Mouse (Mus musculus) gonadal fat pad, adult 2 months (tissue): ENCODE data around the gene Cox7c. TPM values are rescaled to one million over a fixed set of nuclear protein-coding genes. Genes with fewer than 3 reads are reported as not detected.
"Not testable (repeated sequence)": the region's sequence is repeated elsewhere in the genome, so short reads cannot be mapped to it uniquely, and the experiment has no call there.

ENCODE experiments used
- DNase-seq: peaks from one replicate; pipeline ENCODE4 v3.0.0-alpha.2; 2012; ENCODE audit warnings: low read depth
- polyA plus RNA-seq: library from polyadenylated mRNA; depleted of rRNA; stranded (reverse); fragments of >200 nt; gene quantifications from 2 replicates; pipeline ENCODE4 v1.2.3, GENCODE M21; 2012; rRNA removed

The Cox7c gene
- 711 and 728 TPM in 2 replicates for polyA plus RNA-seq

- peak; percentile 47 for DNase-seq
Observed at GRCm38 (mm10) chr13:86046254-86046951, at the start of gene Cox7c. Cox7c (minus strand) TSS chr13:86046904.

- DNase-seq, result no peak
Observed at GRCm38 (mm10) chr13:86068011-86068724, 21.5 kb upstream of the Cox7c start.

GRCm38 (mm10) chr13:86067508-86067907, 20.8 kb upstream of the Cox7c start:
- no peak for DNase-seq

- not testable (repeated sequence) for DNase-seq
Observed at GRCm38 (mm10) chr13:86054091-86054490, 7.4 kb upstream of the Cox7c start.

GRCm38 (mm10) chr13:86004907-86005675, 41.6 kb downstream of the Cox7c start:
- no peak for DNase-seq
